Mouse (Mus musculus) heart, adult 11 months (tissue): ENCODE results near the gene Abtb1.

Source experiments
- DNase-seq: peaks from one replicate; pipeline ENCODE4 v3.0.0; 2022

The Abtb1 gene

DNA sequence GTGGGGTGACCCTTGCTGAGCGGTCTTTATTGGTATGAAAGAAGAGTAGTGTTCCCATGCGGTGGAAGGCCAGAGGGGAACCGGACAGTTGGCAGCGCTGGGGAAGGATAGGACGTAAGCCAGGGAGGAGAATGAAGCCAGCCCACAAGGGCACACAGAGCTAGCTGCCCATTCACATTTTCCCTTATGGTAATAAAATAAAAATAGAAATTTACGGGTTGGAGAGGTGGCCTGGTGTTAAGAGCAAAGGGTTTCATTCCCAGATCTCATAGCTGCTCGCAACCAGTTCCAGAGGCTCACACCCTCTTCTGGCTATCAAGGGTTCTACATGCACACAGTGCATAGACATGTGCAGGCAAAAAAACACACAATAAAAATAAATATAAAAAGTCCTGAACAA lies 8.2 kb upstream of the Abtb1 start:
- DNase-seq, result peak; percentile 88

DNA sequence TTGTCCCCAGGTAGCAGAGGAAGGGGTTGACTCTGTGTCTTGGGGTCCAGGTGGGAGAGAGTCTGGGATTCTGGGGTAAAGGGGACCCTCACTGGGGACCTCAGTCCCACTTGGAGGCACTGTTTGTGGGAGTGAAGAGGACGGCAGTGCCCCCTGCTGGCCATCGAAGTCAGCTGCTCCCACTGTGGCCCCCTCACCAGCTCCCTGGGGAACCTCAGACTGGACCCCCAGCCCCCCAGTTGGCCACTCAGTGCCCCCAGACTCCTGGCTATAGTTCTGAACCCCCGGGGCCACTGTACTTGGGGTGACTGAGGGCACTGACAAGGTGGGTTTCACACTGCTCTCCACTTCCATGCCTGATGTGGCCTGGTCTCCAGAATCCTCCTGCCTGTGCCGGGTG lies 7.5 kb upstream of the Abtb1 start:
- peak; percentile 93 for DNase-seq

DNA sequence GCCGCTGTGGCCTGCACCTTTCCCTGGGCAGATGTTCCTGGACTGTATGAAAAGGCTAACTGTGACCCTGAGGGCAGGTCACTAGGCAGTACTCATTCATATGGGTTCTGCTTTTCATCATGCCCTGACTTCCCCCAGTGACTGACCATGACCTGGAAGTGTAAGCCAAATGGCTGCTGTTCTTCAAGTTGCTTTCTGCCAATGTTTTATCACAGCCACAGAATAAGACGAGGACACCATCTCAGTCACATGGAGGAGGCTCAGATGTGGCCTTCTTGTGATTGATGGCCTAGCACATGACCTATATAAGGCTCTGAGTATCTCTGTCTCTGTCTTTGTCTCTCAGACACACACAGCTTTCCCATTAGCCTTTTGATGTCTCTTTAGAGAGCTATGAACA lies 5.8 kb upstream of the Abtb1 start:
- no peak for DNase-seq

GRCm38 (mm10) chr6:88844901-88845565 lies 3.2 kb upstream of the Abtb1 start:
- peak; percentile 90 for DNase-seq

DNA sequence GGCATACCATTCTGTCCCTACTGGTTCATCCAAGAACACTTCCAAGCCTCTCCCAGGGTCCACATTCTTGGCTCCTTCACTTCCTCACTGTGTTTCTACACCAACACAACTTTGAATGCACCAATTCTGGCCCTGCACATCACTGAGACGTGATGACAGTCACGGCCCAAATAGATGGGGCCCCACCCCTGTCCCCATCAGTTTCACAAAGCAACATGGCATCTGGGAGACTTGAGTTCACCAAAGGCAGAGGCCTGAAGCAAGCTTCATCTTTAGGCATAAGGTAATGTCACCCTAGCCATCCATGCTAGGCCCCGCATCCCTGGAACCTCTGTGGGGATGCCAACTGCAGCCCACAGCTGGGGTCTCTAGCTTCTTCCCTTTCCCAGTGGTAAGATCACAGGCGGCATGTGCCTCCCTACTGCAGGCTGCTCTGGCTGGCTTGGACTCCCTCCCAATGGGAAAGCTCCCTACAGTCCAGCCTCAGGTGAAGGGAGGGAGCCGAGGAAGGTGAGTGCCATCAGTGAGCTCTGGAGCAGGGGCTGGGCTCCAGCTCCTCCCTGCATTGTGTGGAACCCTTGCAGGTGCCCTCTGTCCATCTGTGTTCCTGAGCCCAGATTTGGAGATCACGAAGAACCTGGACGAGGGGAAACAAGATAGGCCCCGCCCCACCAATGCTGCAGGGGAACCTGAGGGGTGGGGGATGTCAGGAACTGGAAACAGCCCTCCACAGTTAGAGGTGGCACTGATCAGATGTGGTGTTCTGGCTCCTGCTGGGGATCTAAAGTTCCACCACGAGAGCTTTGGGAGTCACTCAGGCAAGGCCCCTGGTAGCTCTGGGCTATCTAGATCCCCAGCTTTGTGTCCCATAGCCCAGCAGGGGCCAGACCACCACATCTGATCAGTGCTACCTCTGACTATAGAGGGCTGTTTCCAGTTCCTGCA lies 2.3 kb upstream of the Abtb1 start:
- DNase-seq, result peak; percentile 91

- peak; percentile 94 for DNase-seq
These were observed 1.5 kb upstream of the Abtb1 start for GRCm38 (mm10) chr6:88843241-88843640.

- DNase-seq, result no peak
These were observed 957 bp upstream of the Abtb1 start for GRCm38 (mm10) chr6:88842731-88843151.

DNA sequence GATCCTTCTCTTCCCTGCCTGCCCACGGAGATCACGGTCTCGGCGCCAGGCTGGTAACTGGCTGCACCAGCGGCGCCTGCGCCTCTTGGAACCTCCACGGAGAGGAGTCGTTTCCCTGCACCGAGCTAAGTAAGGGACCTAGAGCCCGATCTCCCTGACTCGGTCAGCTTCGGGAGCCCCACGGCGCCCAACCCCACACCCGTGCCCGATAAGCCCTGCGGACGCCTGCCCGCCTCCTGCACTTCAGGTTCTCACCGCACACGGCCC lies 337 bp downstream of the Abtb1 start:
- DNase-seq, result no peak

- peak; percentile 94 for DNase-seq
These were observed 832 bp downstream of the Abtb1 start for GRCm38 (mm10) chr6:88840791-88841513.

- peak; percentile 90 for DNase-seq
These were observed 1.6 kb downstream of the Abtb1 start for GRCm38 (mm10) chr6:88840211-88840610.

- peak; percentile 91 for DNase-seq
These were observed 2.4 kb downstream of the Abtb1 start for GRCm38 (mm10) chr6:88839135-88839970.

DNA sequence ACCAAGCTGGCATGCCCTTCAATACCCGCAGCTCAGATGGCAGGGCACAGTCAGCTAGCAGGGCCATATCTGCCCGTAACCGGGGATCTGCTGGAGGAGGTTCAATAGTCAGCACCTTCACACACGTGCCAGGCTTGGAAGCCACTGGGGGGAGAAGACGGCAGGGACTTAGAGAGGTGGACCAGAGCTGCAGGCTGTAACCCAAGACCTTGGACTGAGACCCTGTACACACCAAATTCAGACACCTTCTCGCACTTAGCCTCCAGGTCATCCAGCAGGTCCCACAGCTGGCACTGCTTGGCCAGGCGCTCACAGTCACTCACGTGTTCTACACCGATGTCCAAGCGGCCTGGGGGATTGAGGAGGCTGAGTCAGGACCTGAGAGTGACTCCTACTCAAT lies 3.2 kb downstream of the Abtb1 start:
- DNase-seq, result peak; percentile 90

DNA sequence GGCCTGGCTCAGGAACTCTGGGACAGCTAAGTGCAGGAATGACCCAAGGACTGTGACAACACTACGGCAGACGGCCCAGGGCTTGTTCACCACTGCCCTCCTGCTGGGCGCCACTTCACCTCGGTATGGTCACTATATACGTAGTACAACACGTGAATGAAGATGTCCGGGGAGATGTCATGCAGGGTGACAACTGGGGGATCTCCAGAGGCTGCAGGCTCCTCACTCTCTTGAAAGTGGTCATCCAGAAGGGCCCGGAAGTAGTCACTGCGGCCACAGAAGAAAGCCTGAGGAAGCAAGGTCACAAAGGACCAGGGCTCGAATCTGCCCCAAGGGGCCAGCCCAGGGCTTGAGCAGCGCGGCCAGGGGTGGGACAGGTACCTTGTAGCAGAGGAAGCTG lies 3.8 kb downstream of the Abtb1 start:
- peak; percentile 90 for DNase-seq

GRCm38 (mm10) chr6:88836178-88836819 lies 5.5 kb downstream of the Abtb1 start:
- peak; percentile 90 for DNase-seq

- peak; percentile 89 for DNase-seq
These were observed 6.7 kb downstream of the Abtb1 start for GRCm38 (mm10) chr6:88835047-88835446.

- peak; percentile 92 for DNase-seq
These were observed 8.2 kb downstream of the Abtb1 start for GRCm38 (mm10) chr6:88833340-88834140.

GRCm38 (mm10) chr6:88832663-88833062 lies 9.1 kb downstream of the Abtb1 start:
- DNase-seq, result peak; percentile 92

GRCm38 (mm10) chr6:88831456-88831855 lies 10.3 kb downstream of the Abtb1 start:
- DNase-seq, result no peak

DNA sequence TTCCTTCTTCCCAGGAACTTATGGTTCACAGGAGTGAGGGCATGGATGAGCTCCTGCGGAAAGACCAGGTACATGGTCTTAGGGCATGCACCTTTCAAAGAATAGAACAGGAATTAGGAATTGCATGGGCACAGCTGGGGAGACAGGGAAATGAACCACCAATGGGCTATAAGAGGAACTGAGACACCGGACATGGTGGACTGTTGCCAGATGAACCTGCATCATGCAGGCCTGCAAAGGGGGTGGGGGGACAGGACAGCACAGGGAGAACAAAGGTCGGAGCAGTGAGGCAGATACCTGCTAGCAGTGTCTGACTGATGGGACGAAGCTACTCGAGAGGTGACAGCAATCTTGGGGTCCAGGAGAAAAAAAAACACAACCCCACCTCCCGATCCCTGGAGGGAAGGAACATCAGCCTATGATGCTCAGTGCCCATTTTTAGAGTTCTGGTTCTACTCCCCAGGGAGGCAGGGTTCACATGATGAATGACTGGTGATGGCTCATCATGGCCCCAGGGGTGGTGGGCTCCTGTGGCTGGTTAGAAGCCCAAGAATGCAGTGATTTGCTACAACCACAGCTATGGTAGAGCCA lies 11.6 kb downstream of the Abtb1 start:
- DNase-seq, result peak; percentile 91

DNA sequence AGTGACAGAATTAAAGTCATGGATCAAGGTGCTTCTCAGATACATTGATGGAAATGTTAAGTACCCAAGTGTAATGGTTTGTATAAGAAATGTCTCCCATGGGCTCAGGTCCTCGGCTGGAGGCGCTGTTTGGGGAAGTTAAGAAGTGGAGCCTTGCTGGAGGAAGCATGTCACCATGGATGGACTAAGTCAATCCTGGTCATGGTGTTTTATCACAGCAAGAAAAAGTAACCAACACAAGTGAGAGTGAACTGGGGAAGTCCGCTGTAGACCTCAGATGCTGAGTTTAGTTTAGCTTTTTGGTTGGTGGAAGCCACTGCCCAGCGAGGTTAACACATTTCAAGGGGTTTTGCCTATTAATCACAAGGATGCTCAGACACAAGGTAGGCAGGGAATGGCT lies 12.2 kb downstream of the Abtb1 start:
- DNase-seq, result no peak
